Mouse (Mus musculus) hindbrain, embryonic 14.5 days (tissue): Measurements from ENCODE around the gene Atn1. TPM values are rescaled to one million over a fixed set of nuclear protein-coding genes. Genes with fewer than 3 reads are reported as not detected.
"Not testable (repeated sequence)": the region's sequence is repeated elsewhere in the genome, so short reads cannot be mapped to it uniquely, and the experiment has no call there.

ENCODE experiments used
- ATAC-seq: fragments of 200-750 bp; cut with Nextera tagmentation; 2 replicates; pipeline ENCODE4 v1.8.0; 2017; ENCODE audit warnings: moderate number of reproducible peaks, mild to moderate bottlenecking, moderate TSS enrichment, moderate library complexity; ENCODE audit not compliant: low FRiP score
- DNase-seq: peaks from one replicate; pipeline ENCODE4 v3.0.0-alpha.2; 2015; ENCODE audit warnings: low spot score
- H3K27ac ChIP-seq: fragments of 300-500 bp; sonication (generic); 2 replicates; pipeline ENCODE4 v1.5.1; 2014; ENCODE audit warnings: mild to moderate bottlenecking, moderate library complexity
- H3K27me3 ChIP-seq: fragments of 300-500 bp; sonication (generic); 2 replicates; pipeline ENCODE4 v1.6.1; 2014; ENCODE audit warnings: mild to moderate bottlenecking, low read length, mixed read lengths; ENCODE audit not compliant: control insufficient read depth, insufficient read depth
- H3K36me3 ChIP-seq: fragments of 300-500 bp; sonication (generic); replicated peaks from 2 replicates; pipeline ENCODE4 v1.6.1; 2014; ENCODE audit not compliant: control insufficient read depth, insufficient read depth
- H3K4me1 ChIP-seq: fragments of 300-500 bp; sonication (generic); replicated peaks from 2 replicates; pipeline ENCODE4 v1.6.1; 2014; ENCODE audit warnings: antibody characterized with exemption, low read length, mixed read lengths; ENCODE audit not compliant: control insufficient read depth, insufficient read depth
- H3K4me2 ChIP-seq: fragments of 300-500 bp; sonication (generic); replicated peaks from 2 replicates; pipeline ENCODE4 v1.6.1; 2014; ENCODE audit warnings: mild to moderate bottlenecking, moderate library complexity
- H3K4me3 ChIP-seq: fragments of 300-500 bp; sonication (generic); replicated peaks from 2 replicates; pipeline ENCODE4 v1.5.1; 2014; ENCODE audit warnings: mild to moderate bottlenecking, low read length
- H3K9ac ChIP-seq: fragments of 300-500 bp; sonication (generic); 2 replicates; pipeline ENCODE4 v1.6.1; 2014
- H3K9me3 ChIP-seq: fragments of 300-500 bp; sonication (generic); 2 replicates; pipeline ENCODE4 v1.6.1; 2016; ENCODE audit warnings: low read length; ENCODE audit not compliant: control insufficient read depth
- WGBS: fragments of 180-500 bp; shearing (Covaris S2); extraction: QIAGEN DNeasy Blood & Tissue Kit; methylation state at CpG from one replicate; pipeline ENCODE4 v1.1.7; 2014; 5-methylcytosine and 5-hydroxymethylcytosine counted together
- polyA plus RNA-seq: library from polyadenylated mRNA; unstranded; fragments of >200 nt; fragmentation: Nextera tagmentation; extraction: Ambion mirVana; gene quantifications from 2 replicates; pipeline ENCODE4 v1.2.1, GENCODE M21; 2014

Atn1 gene
- polyA plus RNA-seq, result 25.9 and 26.0 TPM in 2 replicates

DNA sequence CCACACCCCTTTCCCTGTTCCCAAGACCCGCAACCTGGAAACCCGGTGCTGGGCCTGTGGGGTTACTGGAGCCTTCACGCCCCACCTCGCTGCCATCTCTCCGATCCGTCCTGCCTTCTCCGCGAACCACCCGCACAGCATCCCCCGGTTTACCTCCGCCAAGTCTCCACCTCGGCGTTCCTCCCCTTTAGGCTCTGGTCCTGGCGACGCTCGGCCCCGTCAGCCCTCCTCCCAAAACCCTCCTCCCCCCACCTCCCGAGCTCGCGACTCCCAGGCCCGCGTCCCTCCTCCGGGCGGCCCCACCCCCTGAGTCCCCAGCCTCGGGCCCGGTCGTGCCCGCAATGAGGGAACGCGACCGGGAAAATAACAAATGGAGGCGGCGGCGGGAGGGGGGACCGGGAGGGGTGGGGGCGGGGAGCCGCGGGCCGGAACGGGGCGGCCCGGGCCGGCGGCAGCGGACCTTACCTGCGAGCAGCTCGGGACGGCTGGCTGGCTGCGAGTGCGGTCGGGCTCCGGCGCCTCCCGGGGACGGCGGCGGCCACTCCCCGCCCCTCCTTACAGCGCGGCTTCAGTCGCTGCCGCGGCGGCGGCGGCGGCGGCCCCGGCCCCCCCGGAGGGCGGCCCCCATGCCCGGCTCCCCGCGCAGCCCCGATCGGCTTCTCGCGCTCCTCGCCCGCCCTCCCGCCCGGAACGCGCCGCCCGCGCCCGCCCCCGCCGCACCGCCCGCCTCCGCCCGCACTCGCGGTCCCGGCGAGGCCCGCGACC is at the start of gene Atn1, which contains the start of gene Gm45234:
Atn1 (minus strand) TSS at position 694 of the 765 bp plus-strand sequence.
Gm45234 (minus strand) TSS at position 191 of the 765 bp plus-strand sequence.
- Histone ChIP-seq H3K4me1 (peaks cover 44% of the 10 kb centered on the region), H3K9me3 (no peaks in the 10 kb centered on the region), H3K4me3 (peak within 1 kb of the TSS; percentile 78), H3K36me3 (peaks cover 10% of the 10 kb centered on the region), H3K9ac (peak within 1 kb of the TSS; percentile 94), H3K27ac (peak within 1 kb of the TSS; percentile 97), H3K27me3 (no peaks in the 10 kb centered on the region), H3K4me2 (peak within 1 kb of the TSS; percentile 78)
- DNase-seq (peak; percentile 56), ATAC-seq (peak; percentile 49)
- WGBS, result under 1% methylated on average over 35 of the region's 100 CpGs

DNA sequence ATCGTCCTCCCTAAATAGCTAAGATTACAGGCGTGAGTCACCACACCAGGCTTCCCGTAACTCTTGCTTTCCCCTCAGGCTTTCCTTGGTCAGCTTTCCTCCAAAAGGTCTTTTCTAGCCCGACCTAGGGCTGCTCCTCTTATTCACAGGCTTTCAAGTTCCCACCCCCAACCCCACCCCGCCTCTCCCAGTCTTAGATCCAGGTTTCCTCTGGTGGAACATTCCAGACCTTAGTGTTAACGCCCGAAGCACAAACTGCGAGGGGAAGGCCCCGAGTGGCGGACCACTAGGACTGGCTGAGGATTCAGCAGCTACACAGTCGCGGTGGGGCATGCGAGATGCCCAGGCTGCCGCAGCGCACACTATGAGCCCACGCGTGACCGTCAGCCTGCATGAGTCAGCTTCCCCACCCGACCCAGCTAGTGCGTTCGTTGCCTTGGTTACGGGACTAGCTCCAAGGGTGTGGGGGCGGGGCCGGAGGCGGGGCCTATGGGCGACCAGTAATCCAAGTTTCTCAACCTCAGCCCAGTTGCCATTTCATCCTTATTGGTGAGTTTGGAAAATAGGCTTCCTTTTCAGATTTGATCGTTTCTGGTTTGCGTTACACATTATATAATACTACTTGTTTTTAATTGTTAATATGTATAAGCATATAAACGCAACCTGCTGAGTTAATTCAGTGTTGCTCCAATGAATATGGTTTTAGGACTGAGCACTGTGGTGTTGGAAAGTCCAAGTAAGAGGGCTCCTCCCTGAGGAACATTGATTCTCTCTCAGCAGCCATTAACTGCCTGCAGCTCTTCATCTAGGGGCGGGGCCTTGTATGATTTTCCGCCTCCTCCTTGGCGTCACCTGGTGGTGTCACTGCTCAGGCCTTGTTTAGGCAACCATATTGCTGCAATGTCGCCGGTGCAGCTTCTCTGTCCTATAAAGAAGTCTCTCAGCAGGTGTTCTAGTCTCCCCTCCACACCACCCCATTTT is 49.3 kb upstream of the Atn1 start:
- ATAC-seq (peak; percentile 85), DNase-seq (peak; percentile 91)
- H3K9ac ChIP-seq, result peak overlapping the region; percentile 51
- no peaks in the 10 kb centered on the region for H3K9me3 ChIP-seq
- H3K4me2 ChIP-seq, result peak overlapping the region; percentile 74
- peaks cover 25% of the 10 kb centered on the region for H3K4me1 ChIP-seq
- 2% methylated on average over 34 of the region's 34 CpGs for WGBS
- H3K4me3 ChIP-seq, result peak overlapping the region; percentile 36
- peak overlapping the region; percentile 79 for H3K27ac ChIP-seq
- peaks cover 6% of the 10 kb centered on the region for H3K36me3 ChIP-seq
- no peaks in the 10 kb centered on the region for H3K27me3 ChIP-seq

DNA sequence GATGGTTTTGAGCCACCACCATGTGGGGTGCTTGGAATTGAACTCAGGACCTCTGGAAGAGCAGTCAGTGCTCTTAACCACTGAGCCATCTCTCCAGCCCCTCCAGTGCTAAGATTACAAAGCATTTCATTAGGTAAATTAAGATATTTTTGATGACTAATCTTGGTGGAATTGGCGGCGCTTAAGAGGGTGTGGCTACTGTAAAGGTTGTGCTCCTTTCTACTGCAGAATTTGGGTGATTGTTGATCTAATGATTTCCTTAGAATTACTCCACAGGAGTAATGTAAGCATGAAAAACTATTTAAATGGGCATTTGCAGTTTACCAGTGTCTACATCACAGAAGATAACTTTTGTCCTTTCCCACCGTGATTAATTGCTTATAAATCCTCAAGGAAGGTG is 48.0 kb upstream of the Atn1 start:
- no peaks in the 10 kb centered on the region for H3K36me3 ChIP-seq
- H3K9ac ChIP-seq, result no peak overlapping the region
- H3K4me3 ChIP-seq, result no peak overlapping the region
- no peaks in the 10 kb centered on the region for H3K9me3 ChIP-seq
- 88% methylated on average over 3 of the region's 3 CpGs for whole genome bisulfite sequencing
- H3K4me2 ChIP-seq, result no peak overlapping the region
- H3K27me3 ChIP-seq, result no peaks in the 10 kb centered on the region
- H3K4me1 ChIP-seq, result peaks cover 19% of the 10 kb centered on the region
- no peak for DNase-seq
- H3K27ac ChIP-seq, result no peak overlapping the region
- ATAC-seq, result no peak

DNA sequence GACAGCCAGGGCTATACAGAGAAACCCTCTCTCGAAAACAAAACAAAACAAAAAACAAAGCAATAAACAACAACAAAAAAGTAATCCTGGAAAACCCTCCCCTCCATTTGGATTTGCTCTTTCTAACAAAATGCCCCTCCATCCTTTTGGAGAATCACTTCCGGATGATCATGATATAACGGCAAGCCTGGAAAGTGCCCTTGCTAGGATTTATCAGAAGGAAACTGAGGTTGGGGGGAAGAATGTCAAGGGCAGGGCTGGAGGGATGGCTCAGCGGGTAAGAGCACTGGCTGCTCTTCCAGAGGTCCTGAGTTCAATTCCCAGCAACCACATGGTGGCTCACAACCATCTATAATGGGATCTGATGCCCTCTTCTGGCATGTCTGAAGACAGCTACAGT is 47.4 kb upstream of the Atn1 start:
- H3K27me3 ChIP-seq, H3K9ac ChIP-seq, H3K4me3 ChIP-seq, DNase-seq, H3K27ac ChIP-seq, ATAC-seq, H3K36me3 ChIP-seq, H3K9me3 ChIP-seq, H3K4me2 ChIP-seq: not testable (repeated sequence)
- H3K4me1 ChIP-seq, result peaks cover 15% of the 10 kb centered on the region
- 97% methylated on average over 4 of the region's 4 CpGs for WGBS

DNA sequence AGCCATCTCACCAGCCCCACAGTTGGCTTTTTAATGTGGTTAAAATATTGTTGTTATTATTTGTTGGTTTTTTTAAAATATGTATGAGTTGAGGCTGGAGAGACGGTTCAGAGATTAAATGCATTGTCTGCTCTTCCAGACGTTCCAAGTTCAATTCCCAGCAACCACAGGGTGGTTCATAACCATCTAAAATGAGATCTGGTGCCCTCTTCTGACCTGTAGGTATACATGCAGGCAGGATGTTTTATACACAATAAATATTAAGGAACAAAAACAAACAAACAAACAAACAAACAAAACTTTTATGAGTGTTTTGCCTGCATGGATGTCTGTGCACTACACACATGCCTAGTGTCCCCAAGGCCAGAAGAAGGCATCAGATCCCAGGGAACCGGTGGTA is 46.7 kb upstream of the Atn1 start:
- ATAC-seq (no peak), DNase-seq (no peak)
- H3K4me3 ChIP-seq, result no peak overlapping the region
- H3K4me1 ChIP-seq, result peaks cover 12% of the 10 kb centered on the region
- no peaks in the 10 kb centered on the region for H3K9me3 ChIP-seq
- no peaks in the 10 kb centered on the region for H3K36me3 ChIP-seq
- WGBS, result 78% methylated on average over 3 of the region's 3 CpGs
- H3K27ac ChIP-seq, result no peak overlapping the region
- H3K9ac ChIP-seq, result no peak overlapping the region
- H3K27me3 ChIP-seq, result no peaks in the 10 kb centered on the region
- no peak overlapping the region for H3K4me2 ChIP-seq

DNA sequence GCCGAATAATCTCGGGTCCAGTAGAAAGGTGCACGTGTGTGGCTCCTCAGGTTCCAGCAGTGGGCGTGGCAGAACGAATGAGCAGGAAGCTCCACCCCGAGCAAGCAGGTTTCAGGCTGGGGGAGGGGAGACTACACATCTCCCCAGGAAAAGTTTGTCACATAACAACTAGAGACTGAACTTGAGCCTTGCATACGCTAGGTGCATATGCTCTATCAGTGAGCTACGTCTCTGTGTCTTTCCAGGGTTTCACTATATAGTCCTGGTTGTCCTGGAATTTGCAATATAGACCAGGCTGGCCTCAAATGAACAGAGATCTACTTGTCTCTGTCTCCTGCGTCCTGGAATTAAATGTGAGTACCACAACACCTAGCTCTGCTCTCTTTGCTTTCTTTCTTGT is 46.1 kb upstream of the Atn1 start:
- not testable (repeated sequence) for DNase-seq, H3K9ac ChIP-seq, H3K27me3 ChIP-seq, H3K4me3 ChIP-seq, H3K4me2 ChIP-seq, H3K27ac ChIP-seq, H3K36me3 ChIP-seq, ATAC-seq, H3K9me3 ChIP-seq
- H3K4me1 ChIP-seq, result peaks cover 11% of the 10 kb centered on the region
- WGBS, result 24% methylated on average over 4 of the region's 9 CpGs

DNA sequence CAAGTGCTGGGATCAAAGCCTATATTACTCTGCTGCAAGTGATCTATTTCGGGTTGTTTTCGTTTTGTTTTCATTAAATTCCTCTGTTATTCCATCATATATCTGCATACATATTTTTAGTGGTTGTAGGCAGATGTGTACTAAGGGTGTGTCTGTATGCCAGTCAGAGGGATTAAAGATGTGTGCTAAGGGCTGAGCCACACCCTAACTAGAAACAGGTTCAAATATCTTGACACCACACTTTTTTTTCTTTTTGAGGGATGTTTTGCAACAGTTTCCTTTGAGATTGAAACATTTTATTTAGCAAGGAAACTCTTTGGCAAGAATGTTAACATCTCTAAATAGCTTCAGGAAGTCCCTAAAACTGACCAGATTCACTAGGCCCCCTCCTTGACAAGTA is 39.9 kb upstream of the Atn1 start:
- Histone ChIP-seq H3K27ac (no peak overlapping the region), H3K4me2 (no peak overlapping the region), H3K4me3 (no peak overlapping the region), H3K27me3 (no peaks in the 10 kb centered on the region), H3K9ac (no peak overlapping the region), H3K4me1 (no peaks in the 10 kb centered on the region), H3K36me3 (no peaks in the 10 kb centered on the region), H3K9me3 (no peaks in the 10 kb centered on the region)
- 86% methylated on average over 2 of the region's 2 CpGs for WGBS
- ATAC-seq (no peak), DNase-seq (no peak)

DNA sequence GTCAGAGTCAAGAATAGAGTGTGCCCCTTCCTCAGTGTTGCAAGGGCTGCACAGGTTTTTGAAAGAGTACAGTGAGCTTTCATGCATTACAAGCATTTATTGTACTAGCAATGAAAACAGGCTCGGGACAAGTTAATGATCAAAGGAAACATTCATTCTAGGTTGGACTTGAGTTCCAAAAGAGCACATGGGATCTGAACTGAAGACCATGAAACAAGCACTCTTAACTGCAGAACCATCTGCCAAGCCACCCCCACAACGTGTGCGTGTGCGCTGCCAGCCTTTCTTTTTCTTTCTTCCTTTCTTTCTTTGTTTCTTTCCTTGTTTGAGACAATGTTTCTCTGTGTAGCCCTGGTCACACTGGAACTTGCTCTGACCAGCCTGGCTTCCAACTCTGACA is 39.5 kb upstream of the Atn1 start:
- H3K27me3 ChIP-seq, result no peaks in the 10 kb centered on the region
- no peak overlapping the region for H3K9ac ChIP-seq
- H3K4me1 ChIP-seq, result no peaks in the 10 kb centered on the region
- H3K9me3 ChIP-seq, result no peaks in the 10 kb centered on the region
- H3K4me2 ChIP-seq, result no peak overlapping the region
- H3K36me3 ChIP-seq, result no peaks in the 10 kb centered on the region
- ATAC-seq (no peak), DNase-seq (no peak)
- 73% methylated on average over 4 of the region's 4 CpGs for WGBS
- H3K4me3 ChIP-seq, result no peak overlapping the region
- H3K27ac ChIP-seq, result no peak overlapping the region

DNA sequence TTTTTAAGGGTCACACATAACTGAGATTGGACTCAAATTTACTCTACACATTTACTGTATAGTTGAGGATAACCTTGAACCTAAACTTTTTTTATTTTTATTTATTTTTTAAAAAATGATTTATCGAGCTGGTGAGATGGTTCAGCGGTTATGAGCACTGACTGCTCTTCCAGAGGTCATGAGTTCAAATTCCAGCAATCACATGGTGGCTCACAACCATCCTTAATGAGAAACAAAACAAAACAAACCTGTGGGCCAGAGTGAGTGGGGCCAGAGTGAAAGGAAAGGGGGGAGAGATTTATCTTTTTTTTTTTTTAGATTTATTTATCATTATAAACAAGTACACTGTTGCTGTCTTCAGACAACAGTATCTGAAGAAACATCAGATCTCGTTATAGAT is 35.6 kb upstream of the Atn1 start:
- Histone ChIP-seq H3K36me3 (no peaks in the 10 kb centered on the region), H3K27me3 (no peaks in the 10 kb centered on the region), H3K9ac (no peak overlapping the region), H3K4me1 (0 out of 2 replicates have a peak, but pooled peaks cover 3% of the 10 kb centered on the region), H3K27ac (no peak overlapping the region), H3K4me3 (no peak overlapping the region), H3K9me3 (no peaks in the 10 kb centered on the region), H3K4me2 (no peak overlapping the region)
- 89% methylated on average over 3 of the region's 3 CpGs for WGBS
- ATAC-seq, result no peak
- no peak for DNase-seq
